Mouse (Mus musculus): ENCODE data around the gene Gm4737.

Gm4737 gene

DNA sequence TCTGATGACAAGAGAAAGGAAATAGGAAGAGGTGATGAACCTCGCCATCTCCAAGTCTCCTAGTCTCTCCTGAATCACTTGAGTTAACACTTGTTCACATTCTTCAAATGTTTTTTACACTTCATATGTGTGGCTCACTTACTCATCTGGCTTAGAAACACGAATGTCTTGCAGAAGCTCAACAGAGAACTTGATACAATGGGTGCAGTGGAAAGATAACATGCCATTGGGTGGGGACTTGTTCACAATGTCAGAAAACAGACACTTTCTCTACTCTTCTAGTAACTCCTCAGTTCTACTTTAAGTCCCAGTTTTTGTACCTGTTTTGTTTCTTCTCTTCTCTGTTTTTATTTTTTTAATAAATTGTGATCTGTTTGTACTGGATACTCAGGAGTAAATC, 40.1 kb downstream of the Gm4737 start:
- Histone ChIP-seq H3K27me3 (ENCODE audit: control insufficient read depth, insufficient read depth, low read length, poor library complexity, severe bottlenecking) (no peaks in the 10 kb centered on the region), H3K36me3 (ENCODE audit: control insufficient read depth, insufficient read depth, low read length, poor library complexity, severe bottlenecking) (no peaks in the 10 kb centered on the region)
- no peak for DNase-seq (ENCODE audit: low read depth, low spot score)

DNA sequence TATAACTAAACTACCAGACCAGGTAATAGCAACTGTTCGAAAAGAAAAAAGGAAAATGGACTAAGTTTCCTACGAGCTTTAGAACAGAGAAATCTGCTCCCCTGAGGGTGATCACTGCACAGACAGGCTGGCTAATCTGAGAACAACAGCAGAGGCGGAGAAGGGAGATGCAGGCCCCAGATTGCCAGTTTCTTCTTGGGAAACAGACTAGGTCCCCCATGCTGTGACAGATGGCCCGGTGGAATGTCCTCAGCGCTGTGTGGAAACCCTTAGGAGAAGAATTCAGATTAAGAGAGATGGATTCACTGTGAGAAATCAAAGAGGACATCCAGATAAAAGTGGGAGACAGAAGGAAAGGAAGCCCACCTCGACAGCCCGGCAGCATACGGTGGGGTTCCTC, 45.3 kb downstream of the Gm4737 start:
- no peaks in the 10 kb centered on the region for H3K36me3 ChIP-seq (ENCODE audit: control insufficient read depth, insufficient read depth, low read length, poor library complexity, severe bottlenecking)
- no peaks in the 10 kb centered on the region for H3K27me3 ChIP-seq (ENCODE audit: control insufficient read depth, insufficient read depth, low read length, poor library complexity, severe bottlenecking)
- DNase-seq (ENCODE audit: low read depth, low spot score) = no peak

DNA sequence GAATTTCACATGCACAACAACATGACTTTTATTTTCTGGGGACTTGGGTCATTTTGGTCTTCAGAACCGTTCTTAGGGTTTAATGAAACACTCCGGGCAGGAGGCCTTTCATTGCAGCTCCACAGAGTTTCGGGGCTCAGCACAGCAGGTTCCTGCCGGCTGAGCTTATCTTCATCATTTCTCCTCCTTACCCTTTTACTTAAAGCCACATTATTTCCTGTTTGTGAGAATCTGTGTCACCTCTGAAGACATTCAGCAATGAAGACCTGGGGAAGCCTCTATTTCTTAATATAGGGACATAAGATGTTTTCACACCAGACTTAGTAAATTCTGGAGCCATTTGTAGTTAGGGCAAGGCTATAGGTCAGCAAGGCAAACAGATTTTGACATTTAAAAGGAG, 47.4 kb downstream of the Gm4737 start:
- Histone ChIP-seq H3K27me3 (ENCODE audit: control insufficient read depth, insufficient read depth, low read length, poor library complexity, severe bottlenecking) (no peaks in the 10 kb centered on the region), H3K36me3 (ENCODE audit: control insufficient read depth, insufficient read depth, low read length, poor library complexity, severe bottlenecking) (no peaks in the 10 kb centered on the region)
- no peak for DNase-seq (ENCODE audit: low read depth, low spot score)

DNA sequence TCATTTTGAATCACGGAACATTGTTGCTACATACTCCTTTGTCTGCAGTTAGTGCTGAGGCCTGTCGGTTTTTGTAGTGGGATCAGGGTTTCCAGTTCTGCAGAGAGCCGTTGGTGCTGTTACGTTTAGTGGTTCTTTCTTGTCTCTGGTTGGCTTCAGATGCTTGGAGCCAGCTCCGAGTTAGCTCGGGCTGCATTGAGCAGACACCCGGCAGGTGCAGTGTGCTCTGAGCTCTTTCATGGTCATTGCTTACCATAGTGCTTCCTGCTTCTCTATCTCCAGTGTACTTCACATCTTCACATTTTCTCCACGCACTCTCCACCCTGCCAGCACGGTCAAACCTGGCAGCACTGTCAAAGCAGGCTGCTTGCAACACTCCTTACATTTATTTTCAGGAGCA, 50.4 kb downstream of the Gm4737 start:
- no peaks in the 10 kb centered on the region for H3K27me3 ChIP-seq (ENCODE audit: control insufficient read depth, insufficient read depth, low read length, poor library complexity, severe bottlenecking)
- no peaks in the 10 kb centered on the region for H3K36me3 ChIP-seq (ENCODE audit: control insufficient read depth, insufficient read depth, low read length, poor library complexity, severe bottlenecking)
- DNase-seq (ENCODE audit: low read depth, low spot score) = no peak

Measured in splenic B cell, adult 2 months (primary cell).